Mouse (Mus musculus) thymus, postnatal 10 days (tissue): ENCODE measurements around the gene Sox1.

Experiments
- DNase-seq, 2 experiments: peaks; one replicate each; pipeline ENCODE4 v3.0.0; 2021; ENCODE audit warnings: low spot score in 2 of 2

The Sox1 gene

DNA sequence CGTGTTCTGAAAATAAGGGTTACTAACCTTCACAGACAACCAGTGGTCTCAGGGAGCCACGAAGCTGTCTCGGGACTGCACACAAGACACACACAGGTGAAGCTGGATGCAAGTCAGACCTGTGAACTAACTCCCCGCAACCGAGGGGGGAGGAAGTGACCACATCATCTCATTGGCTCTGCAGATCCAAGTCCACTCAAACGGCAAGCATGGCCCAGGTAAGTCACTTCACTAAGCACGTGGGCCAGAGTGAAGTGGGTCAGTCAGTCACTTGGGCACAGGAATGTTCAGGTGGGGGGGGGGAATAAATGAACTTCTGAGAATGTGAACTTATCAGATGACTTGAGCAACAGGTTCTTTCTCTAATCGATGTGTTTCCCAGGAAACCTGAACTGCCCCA lies 30.8 kb downstream of the Sox1 start:
- DNase-seq = no peak

DNA sequence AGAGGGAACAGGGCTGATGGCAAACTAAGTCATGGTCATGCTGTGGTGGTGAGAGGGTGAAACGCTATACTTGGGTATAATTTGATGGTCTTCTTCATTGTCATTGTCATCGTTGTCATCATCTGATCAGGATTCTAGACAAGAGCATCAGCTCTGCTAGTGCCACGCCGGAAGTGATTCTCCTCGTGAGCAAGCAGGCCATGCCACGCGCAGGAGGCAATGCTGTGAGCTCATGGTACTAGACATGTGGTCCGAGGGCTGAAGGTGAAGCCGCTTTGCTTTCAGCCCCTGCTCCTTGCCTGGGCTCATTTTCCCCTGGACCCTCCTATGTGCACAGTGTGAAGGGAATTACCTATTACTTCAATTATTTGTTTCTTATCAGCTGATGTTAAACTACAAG lies 32.3 kb downstream of the Sox1 start:
- no peak for DNase-seq

DNA sequence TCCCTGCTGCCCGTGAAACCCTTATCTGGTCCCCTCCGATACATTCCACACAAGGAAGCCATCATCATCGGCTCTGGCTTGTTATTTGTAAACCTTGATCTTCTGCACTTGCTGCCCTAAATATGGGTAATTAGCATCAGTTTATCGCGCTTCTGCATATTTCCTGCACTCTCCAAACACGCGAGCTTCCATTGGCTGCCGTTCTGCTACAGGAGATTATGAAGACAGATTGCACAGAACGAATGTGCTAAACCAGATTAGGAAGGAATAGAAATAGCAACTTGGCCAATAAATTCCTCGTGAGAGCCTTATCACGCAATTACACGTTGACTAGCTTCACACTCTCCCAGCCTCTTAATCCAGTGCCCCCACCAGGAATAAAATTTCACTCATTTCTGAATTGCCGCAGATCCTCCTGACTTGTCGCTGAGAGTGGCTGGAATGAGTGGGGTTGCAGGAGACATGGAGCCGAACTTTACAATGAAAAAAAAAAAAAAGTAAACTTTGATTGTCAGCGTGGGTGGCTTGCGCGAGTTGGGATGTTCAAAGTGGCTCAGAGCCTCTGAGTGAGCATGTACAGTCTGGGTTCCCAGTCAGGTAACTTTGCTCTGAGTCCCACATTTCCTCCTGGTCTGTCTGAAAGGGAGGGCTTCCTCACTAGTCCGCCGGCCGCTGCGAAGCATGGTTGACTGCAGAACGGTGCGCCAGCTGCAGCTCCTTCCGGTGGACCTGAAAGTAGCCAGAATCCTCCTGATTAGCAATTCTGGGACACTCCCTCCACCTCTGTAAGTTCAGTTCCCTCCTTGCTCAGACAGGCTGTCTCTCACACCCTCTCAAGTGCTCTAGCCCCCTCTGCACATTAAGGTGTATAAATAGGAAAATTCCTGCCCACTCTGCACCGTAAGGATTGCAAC lies 33.0 kb downstream of the Sox1 start:
- DNase-seq = no peak

DNA sequence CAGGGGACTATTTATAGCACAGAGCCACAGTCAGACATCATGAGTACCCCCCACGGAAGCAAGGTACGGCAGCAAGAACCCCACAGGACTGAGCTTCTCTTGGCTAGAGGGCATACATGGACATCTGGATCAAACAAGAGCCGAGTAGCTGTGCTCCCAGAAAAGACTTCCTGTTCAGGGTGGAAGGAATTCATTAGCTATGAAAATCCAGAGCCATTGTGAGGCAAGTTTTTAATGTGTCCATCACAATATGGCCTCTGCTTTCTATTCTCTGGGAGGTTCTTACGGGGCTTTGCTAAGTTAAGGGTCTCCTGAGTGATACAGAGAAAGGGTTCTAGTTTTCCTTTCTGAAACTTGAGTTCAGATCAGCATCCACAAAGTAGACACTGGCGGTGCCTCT lies 33.8 kb downstream of the Sox1 start:
- no peak for DNase-seq

DNA sequence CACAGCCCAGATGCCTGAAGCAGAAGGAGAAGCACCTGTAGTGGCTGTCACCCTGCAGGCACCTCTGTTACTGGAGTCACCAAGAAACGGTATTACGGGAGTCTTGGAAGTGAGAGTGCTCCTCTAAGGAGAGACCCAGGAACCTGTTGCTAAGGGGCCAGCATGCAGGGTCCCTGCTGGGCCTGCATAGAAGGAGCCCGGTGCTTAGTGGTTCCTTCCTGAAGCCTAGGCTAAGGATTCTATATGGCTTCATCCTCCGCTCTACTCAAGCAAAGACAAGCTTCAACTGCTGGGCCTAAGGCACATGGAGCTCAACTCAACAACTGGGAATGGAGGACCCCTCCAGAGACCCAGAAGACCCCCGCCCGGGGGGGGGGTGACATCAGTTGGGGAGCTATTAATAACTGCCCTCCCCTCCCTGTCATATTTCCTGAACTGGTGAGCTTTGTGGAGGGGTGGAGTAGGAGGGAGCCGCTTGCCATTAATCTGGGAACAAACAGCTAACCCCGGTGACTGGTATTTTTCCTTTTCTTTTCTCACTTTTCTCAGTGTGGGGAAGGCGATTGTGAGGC lies 34.6 kb downstream of the Sox1 start:
- no peak for DNase-seq

DNA sequence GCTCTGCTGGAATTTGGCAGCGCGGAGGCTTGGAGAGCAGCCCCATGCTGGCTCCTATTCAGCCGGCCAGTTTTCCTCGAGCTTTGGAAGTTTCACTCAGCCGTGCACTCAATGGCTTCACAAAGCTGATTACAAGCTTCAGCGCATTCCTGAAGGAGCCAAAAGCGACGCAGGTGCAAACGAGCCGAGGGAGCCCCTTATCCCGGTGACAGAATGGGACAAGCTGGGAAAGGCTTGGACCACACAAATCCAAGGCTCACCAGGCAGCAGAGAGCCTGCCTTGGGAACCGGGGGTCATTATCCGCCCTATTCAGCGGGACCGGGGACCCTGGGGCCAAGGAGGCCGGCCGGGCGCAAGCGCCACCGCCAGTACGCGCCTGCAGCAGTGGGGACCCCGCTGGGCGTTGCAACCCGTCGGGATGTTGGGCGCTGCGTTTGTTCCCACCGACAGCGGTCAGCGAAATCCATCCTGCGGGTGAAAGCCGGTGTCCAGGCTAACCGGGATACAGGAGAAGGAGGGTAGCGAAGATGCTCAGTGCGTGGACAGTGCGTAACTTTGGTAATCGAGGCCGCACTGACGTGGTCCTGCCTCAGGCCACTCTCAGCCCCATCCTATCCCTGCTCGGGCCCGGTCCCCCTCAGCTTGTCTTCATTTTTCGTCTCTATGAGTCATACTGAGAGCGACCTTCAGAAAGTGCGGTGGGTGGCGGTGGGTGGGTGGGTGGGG lies 35.2 kb downstream of the Sox1 start:
- no peak for DNase-seq

DNA sequence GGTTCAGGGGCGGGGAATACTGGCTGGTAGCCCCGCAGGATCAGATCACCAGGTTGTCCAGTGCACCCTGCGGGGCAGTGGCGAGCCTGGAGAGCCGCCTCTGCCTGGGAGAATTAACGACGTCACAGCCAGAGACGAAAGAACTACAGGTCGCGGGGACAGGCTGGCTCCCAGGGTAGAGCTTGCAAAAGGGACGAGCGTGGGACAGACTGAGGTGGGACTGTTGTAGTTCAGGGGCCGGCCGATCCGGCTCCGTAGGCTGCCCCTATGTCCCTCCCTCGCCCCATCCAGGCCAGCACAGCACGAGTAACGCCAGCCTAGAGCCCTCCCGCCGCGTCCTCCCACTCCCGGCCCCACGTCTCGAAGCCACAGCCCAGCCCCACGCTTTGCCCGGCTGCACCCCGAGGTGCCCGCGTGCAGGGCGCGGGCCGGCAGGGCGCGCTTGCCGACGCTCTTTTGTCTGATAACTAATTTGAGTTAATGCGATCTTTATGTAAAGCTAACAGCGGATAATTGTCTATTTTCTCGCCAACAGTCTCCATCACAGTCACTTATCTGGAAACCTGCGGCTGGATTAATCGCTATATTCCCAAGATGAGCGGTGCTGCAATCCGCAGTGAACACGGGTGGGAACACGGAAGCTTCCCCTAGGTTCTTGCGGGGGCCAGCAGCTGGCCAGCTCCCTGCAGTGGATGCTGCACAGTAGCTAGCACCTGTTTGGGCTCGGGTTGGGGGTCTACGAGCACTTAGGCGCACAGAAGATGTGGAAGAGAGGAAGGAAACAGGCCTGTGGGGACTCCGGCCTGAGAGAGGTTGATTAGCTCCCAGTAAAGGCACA lies 36.0 kb downstream of the Sox1 start:
- DNase-seq = no peak

DNA sequence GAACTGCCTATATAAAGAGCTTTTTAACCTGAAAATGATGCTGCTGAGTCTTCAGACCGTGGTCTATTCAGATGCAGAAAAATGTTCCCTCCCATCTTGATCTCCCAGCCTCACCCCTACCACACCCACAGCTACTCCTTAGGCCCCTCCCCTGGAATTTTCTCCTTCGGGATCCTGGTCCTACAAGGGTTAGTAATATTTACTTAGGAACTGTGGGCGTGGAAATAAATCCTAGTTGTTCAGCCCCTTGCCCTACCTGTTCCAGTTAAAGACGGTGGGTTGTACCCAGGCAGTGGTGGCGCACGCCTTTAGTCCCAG lies 36.6 kb downstream of the Sox1 start:
- no peak for DNase-seq

DNA sequence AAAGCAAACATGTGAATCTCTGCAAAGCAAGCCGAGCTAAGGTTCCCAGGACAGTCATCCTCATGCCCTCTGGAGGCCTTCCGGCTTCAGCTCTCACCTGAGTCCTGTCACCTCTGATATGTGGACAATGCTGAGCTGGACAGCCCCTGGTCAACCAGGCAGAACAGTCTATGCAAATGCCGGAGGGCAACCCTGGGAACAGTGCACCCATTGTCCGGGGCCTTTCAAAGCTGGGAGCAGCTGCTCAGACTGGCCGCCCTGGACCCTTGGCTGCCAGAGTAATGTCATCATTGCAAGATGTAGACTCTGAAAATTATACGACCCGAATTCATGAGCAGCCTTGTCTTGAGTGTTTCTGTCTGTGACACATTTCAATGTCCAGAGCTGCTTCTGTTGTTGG lies 37.5 kb downstream of the Sox1 start:
- DNase-seq = no peak

DNA sequence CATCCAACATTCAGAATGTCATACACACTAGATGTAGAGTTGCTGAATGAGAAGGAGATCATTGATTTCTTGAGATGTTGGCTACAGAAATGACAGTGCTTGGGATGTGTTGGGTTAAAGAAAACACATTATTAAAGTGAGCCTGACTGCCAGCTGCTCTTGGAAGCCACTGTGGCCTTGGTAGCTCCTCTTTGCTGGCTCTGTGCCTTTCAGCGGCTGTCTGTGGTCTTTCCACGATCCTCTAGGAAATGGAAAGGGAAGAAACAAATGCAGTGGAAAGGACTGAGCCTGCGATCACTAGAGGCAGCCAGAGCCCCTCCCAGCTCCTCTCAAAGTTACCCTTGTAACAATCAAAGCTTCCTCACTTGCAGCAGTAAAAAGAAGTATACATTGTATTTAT lies 39.7 kb downstream of the Sox1 start:
- no peak for DNase-seq

DNA sequence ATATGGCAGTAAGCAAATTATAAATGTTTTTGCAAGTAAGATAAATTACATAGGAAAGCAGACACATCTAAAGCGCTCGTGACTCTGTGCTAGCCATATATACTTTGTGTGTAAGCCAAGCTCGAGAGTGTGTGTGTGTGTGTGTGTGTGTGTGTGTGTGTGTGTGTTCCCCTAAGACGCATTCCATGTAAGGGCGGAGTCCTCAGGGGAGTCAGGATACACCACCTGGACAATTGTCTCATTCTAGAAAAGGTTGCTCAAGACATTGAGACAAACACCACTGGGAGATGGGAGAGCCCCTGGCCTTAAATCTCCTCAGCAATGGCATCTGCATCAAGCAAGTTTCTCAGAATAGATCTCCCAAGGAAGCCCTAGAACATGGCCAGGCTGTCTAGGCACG lies 42.9 kb downstream of the Sox1 start:
- no peak for DNase-seq

DNA sequence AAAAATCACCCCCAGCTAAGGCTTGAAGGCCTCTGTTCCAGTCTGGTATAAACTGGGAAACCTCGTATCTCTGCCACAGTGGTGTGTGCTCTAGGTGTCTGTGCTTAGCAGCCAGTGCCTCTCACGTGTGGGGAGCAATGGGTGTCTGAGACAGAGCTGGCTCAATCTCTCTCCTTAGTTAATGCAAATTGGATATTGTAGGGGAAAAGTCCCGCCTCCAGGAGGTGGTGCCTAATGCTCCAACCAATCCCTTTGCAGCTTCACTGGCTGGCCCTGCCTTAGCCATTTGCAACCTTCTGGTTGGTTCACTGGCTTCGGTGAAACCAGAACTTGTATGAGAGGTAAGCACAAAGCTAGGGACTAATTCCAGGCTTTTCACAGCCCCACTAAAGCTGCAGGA lies 43.9 kb downstream of the Sox1 start:
- DNase-seq = no peak

DNA sequence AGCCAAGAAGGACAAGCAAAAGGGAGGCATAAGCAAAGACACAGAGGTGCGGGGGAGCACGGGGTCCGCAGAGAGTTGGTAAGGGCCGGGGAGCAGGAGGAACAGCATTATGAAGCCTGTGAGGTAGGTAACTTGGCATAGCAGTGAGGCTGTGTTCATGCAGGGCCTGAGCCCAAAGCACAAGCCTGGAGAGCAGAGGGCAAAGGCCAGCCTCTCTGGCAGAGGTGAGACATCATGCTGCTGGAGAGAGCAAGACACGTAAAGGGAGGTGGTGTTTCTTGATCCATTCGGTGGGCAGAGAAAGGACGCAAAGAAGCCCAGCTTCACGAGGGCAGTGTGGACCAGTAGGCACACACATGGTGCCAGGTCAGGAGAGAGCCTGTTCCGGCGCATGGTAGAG lies 44.8 kb downstream of the Sox1 start:
- no peak for DNase-seq

DNA sequence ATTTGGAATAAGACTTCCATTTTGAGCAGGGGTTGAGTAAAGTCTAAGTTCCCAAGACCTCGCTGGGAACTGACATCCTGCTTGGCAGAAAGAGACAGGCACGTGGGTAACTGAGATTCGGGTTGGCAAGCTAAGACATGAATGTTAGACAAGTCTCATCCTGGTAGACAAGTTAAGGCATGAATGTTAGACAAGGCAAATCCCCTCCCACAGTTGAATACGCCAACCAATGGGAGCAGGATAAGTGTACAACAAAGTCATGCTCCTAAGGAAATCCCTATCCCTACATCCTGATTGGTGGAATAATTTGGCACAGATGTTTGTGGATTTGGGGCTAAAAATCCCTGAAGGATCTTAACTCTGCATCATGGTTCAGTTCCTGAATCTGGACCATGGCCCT lies 45.9 kb downstream of the Sox1 start:
- no peak for DNase-seq

DNA sequence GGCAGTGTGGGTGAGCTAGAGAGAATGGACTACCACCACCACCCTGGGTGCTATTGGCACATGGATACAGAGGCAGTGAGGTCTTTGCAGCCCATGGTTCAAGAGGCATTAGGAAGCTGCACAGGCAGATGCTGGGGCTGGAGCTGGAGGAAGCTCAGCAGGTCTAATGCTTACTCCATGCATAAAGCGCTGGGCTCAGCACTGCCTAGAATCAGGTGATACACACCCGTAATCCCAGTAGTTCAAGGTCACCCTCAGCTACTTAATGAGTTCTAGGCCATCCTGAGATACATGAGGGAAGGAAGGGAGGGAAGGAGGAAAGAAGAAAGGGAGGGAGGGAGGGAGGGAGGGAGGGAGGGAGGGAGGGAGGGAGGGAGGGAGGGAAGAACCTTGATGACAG lies 50.2 kb downstream of the Sox1 start:
- DNase-seq = no peak

DNA sequence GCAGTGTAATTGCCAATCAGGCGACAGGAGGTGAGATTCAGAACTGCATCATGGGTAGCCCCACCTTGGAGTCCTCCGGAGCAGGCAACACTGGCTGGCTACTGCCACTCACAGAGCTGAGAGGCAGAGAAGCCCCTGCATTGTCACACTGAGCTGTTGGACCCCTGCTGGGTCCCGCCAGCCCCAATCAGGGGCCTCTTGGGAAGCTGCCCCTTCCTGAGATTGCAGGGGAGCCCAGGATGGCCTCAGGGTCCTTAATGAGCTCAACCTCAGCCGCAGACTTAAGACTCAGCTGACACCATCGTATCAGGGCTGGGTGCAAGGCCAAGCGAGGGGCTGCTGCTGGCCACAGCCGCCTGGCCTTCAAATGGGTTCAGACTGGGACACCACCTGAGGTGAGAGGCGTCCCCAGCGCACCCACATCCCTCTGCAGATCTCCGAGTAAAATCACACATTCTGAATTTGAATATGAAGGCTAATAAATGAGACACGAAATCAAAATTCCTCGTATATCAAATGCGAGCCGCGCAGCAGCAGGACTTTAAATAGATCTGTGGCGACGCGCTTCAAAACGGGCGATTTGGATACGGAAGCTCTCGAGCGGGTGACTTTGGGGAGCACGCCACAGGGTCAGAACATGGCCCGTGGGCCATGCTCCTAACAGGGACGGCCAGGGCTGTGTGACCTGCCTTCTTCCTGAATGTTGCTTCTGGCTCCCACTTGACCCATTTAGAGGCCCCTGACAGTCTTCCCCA lies 51.0 kb downstream of the Sox1 start:
- no peak for DNase-seq
